Mouse (Mus musculus): ENCODE data around the gene Adra2b. TPM values are rescaled to one million over a fixed set of nuclear protein-coding genes. Genes with fewer than 3 reads are reported as not detected.

Gene Adra2b
- polyA plus RNA-seq, 1 experiment = 0.64 TPM

DNA sequence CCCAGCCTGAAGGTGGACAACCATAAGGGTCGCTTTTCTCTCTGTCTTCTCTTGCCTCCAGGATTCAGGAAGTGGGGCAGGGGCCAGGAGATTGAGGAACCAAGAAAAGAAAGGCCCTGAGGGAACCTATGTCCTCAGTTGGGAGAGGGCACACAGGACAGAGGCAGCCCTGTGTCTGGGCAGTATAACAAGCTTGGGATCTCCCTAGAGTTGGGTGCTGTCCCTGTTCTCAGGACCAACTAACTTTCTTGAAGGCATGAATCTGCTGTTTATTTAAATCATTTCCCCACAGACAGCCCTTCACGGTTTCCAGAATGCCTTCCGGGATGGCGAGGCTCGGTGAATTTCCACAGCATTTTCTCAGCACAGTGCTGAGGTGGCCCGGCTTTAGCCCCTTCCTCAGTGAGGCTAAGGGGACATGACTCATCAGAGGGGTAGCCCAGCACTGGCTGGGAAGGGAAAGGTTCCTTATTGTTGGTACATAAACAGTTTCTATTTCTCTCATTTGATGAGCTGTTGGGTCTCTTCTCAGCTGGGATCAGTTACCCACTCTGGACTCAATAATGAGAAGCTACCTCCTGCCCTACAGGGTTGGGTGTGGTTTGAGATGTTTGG is 40.2 kb upstream of the Adra2b start:
- no peak overlapping the region for H3K27ac ChIP-seq (ENCODE audit: insufficient read depth, low read length)
- 80% methylated on average over 6 of the region's 6 CpGs for WGBS
- H3K4me3 ChIP-seq (replicated peaks; ENCODE audit: insufficient read depth, low read depth, low read length) = no peak overlapping the region
- H3K4me1 ChIP-seq (ENCODE audit: control insufficient read depth, insufficient read depth, low read length) = no peaks in the 10 kb centered on the region
- no peak for DNase-seq
- TF ChIP-seq POLR2A (IDR thresholded peaks at IDR 0.05; ENCODE audit: borderline replicate concordance, insufficient read depth, low read length) (no peak), CTCF (IDR thresholded peaks at IDR 0.05; ENCODE audit: borderline replicate concordance, insufficient read depth, low read depth, low read length) (no peak)
- no peaks in the 10 kb centered on the region for H3K27me3 ChIP-seq (ENCODE audit: control insufficient read depth, insufficient read depth, low read length)

- Histone ChIP-seq H3K27ac (ENCODE audit: insufficient read depth, low read length) (no peak overlapping the region), H3K4me3 (replicated peaks; ENCODE audit: insufficient read depth, low read depth, low read length) (no peak overlapping the region), H3K4me1 (ENCODE audit: control insufficient read depth, insufficient read depth, low read length) (no peaks in the 10 kb centered on the region), H3K27me3 (ENCODE audit: control insufficient read depth, insufficient read depth, low read length) (no peaks in the 10 kb centered on the region)
- no peak for TF ChIP-seq POLR2A (IDR thresholded peaks at IDR 0.05; ENCODE audit: borderline replicate concordance, insufficient read depth, low read length)
- TF ChIP-seq CTCF (IDR thresholded peaks at IDR 0.05; ENCODE audit: borderline replicate concordance, insufficient read depth, low read depth, low read length) = no peak
- WGBS = 94% methylated on average over 1 of the region's 1 CpGs
- no peak for DNase-seq
Observed at GRCm38 (mm10) chr2:127323667-127324066, 39.3 kb upstream of the Adra2b start.

DNA sequence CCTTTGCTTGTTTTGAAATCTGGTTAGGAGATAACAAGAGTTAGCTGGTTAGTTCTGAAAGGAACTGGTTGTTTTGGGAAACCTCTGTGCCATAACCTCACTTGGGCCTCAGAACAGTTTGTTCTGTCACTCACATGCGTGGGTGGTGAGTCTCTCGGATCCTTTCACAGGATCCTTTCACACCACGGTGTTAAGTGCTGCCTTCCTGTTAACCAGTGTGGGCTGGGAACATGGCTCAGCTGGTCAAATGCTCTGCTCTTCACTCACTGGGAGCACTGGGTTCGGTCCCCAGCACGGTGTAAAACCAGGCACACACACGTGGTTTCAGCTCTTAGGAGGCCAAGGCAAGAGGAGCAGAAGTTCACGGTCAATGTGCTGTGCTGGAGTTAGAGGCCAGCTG is 38.6 kb upstream of the Adra2b start:
- TF ChIP-seq CTCF (IDR thresholded peaks at IDR 0.05; ENCODE audit: borderline replicate concordance, insufficient read depth, low read depth, low read length) (no peak), POLR2A (IDR thresholded peaks at IDR 0.05; ENCODE audit: borderline replicate concordance, insufficient read depth, low read length) (no peak)
- H3K27ac ChIP-seq (ENCODE audit: insufficient read depth, low read length) = no peak overlapping the region
- no peak overlapping the region for H3K4me3 ChIP-seq (replicated peaks; ENCODE audit: insufficient read depth, low read depth, low read length)
- H3K4me1 ChIP-seq (ENCODE audit: control insufficient read depth, insufficient read depth, low read length) = no peaks in the 10 kb centered on the region
- no peak for DNase-seq
- WGBS = 80% methylated on average over 7 of the region's 7 CpGs
- H3K27me3 ChIP-seq (ENCODE audit: control insufficient read depth, insufficient read depth, low read length) = no peaks in the 10 kb centered on the region

- 73% methylated on average over 12 of the region's 12 CpGs for WGBS
- no peak for DNase-seq
- H3K4me1 ChIP-seq (ENCODE audit: control insufficient read depth, insufficient read depth, low read length) = no peaks in the 10 kb centered on the region
- TF ChIP-seq POLR2A (IDR thresholded peaks at IDR 0.05; ENCODE audit: borderline replicate concordance, insufficient read depth, low read length) = no peak
- no peak for TF ChIP-seq CTCF (IDR thresholded peaks at IDR 0.05; ENCODE audit: borderline replicate concordance, insufficient read depth, low read depth, low read length)
- H3K27me3 ChIP-seq (ENCODE audit: control insufficient read depth, insufficient read depth, low read length) = no peaks in the 10 kb centered on the region
- H3K4me3 ChIP-seq (replicated peaks; ENCODE audit: insufficient read depth, low read depth, low read length) = no peak overlapping the region
- H3K27ac ChIP-seq (ENCODE audit: insufficient read depth, low read length) = no peak overlapping the region
Observed at GRCm38 (mm10) chr2:127328090-127328851, 34.7 kb upstream of the Adra2b start.

- H3K27ac ChIP-seq (ENCODE audit: insufficient read depth, low read length) = no peak overlapping the region
- 67% methylated on average over 14 of the region's 14 CpGs for WGBS
- no peaks in the 10 kb centered on the region for H3K4me1 ChIP-seq (ENCODE audit: control insufficient read depth, insufficient read depth, low read length)
- no peak for TF ChIP-seq CTCF (IDR thresholded peaks at IDR 0.05; ENCODE audit: borderline replicate concordance, insufficient read depth, low read depth, low read length)
- no peak for TF ChIP-seq POLR2A (IDR thresholded peaks at IDR 0.05; ENCODE audit: borderline replicate concordance, insufficient read depth, low read length)
- no peak overlapping the region for H3K4me3 ChIP-seq (replicated peaks; ENCODE audit: insufficient read depth, low read depth, low read length)
- H3K27me3 ChIP-seq (ENCODE audit: control insufficient read depth, insufficient read depth, low read length) = no peaks in the 10 kb centered on the region
- no peak for DNase-seq
Observed at GRCm38 (mm10) chr2:127332807-127333570, 30.0 kb upstream of the Adra2b start.

GRCm38 (mm10) chr2:127333945-127334603 is 28.9 kb upstream of the Adra2b start:
- Histone ChIP-seq H3K4me1 (ENCODE audit: control insufficient read depth, insufficient read depth, low read length) (no peaks in the 10 kb centered on the region), H3K27ac (ENCODE audit: insufficient read depth, low read length) (no peak overlapping the region), H3K27me3 (ENCODE audit: control insufficient read depth, insufficient read depth, low read length) (no peaks in the 10 kb centered on the region), H3K4me3 (replicated peaks; ENCODE audit: insufficient read depth, low read depth, low read length) (no peak overlapping the region)
- DNase-seq = no peak
- 60% methylated on average over 5 of the region's 5 CpGs for whole genome bisulfite sequencing
- TF ChIP-seq POLR2A (IDR thresholded peaks at IDR 0.05; ENCODE audit: borderline replicate concordance, insufficient read depth, low read length) (no peak), CTCF (IDR thresholded peaks at IDR 0.05; ENCODE audit: borderline replicate concordance, insufficient read depth, low read depth, low read length) (no peak)

DNA sequence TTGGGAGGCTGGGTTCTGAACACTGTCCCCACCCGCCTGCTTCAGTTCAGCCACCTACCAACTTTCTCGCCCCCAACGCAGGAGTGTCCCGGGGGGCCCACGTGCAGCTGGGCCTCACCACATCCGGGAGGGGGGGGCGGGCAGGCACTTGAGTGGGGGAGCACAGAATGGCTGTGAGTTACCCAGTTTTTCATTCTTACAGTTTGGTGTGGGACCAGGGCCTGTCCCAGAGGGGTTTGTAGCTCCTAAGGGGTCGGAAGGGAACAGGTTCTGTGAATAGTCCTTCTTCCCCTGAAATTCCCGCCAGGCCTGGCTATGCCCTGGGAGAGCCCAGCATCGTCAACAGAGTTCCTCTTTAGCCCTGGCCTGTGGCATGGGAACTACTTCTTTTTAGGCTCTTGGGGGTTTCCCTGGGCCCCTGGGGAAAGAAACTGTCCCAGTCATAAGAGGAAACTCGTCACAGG is 27.9 kb upstream of the Adra2b start:
- no peak overlapping the region for H3K27ac ChIP-seq (ENCODE audit: insufficient read depth, low read length)
- H3K4me1 ChIP-seq (ENCODE audit: control insufficient read depth, insufficient read depth, low read length) = no peaks in the 10 kb centered on the region
- 57% methylated on average over 11 of the region's 11 CpGs for WGBS

More for the DNA sequence above, 27.9 kb upstream of the Adra2b start:
- DNase-seq = no peak
- Histone ChIP-seq H3K27me3 (ENCODE audit: control insufficient read depth, insufficient read depth, low read length) (no peaks in the 10 kb centered on the region), H3K4me3 (replicated peaks; ENCODE audit: insufficient read depth, low read depth, low read length) (no peak overlapping the region)
- TF ChIP-seq CTCF (IDR thresholded peaks at IDR 0.05; ENCODE audit: borderline replicate concordance, insufficient read depth, low read depth, low read length) (no peak), POLR2A (IDR thresholded peaks at IDR 0.05; ENCODE audit: borderline replicate concordance, insufficient read depth, low read length) (no peak)

All from cerebellum, adult 2 months (tissue).